Comparison of ENCODE assay signal across 8 mouse cellular contexts in the genomic region with DNA sequence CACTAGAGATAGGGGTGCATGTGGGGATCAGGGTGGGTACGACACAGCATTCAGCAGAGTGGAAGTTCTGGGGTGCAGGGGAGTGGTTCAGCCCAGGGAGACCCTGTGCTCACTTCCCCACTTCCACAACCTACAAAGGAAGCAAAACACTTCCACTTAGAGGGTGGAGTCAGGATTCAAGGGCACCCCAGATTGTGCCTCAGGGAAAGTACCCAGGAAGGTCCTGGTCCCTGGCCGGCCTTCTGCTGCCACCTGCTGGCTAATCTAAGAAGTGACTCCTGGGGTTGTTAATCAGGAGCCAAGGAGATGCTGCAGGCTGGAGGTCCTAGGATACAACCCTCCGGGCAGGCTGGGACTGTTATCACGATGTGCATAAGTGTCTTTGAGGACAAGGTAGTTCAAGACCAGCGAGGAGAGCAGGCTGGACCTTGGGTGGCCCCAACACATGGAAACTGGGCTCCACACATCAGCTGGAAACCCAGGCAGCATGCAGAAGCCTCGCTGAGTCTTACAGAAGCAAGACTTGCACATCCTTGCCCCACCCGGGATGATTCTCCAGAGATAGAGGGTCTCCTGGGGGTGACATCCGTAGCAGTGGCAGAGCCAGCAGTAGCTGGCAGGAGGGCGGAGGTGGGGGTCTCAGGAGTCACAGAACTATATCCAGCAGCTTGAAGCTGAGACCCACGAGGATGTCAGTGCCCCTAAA. TPM values are rescaled to one million over a fixed set of nuclear protein-coding genes. Genes with fewer than 3 reads are reported as not detected.
DNase-seq lines count a peak whose midpoint lies in the region; ATAC-seq and TF ChIP-seq lines count a peak whose summit lies in the region.

No protein-coding gene starts in this region.

- H3K9me3 ChIP-seq in hindbrain, embryonic 12.5 days (replicated peaks) = 0 out of 2 replicates have a peak, but pooled peaks cover 4% of the 10 kb centered on the region

- peaks cover 28% of the 10 kb centered on the region for H3K36me3 ChIP-seq in hindbrain, embryonic 12.5 days

- peak; percentile 58 for ATAC-seq in Patski
- ATAC-seq in frontal cortex, adult (ENCODE audit: low TSS enrichment) = peak; percentile 58
- ATAC-seq in hindbrain, embryonic 12.5 days (ENCODE audit: low FRiP score) = peak; percentile 27; the same call in 1 of the 2 replicates
- peak; percentile 78 for ATAC-seq in megakaryocyte, adult 5-6 weeks (ENCODE audit: poor library complexity, severe bottlenecking)

- TF ChIP-seq CTCF in Patski (IDR thresholded peaks at IDR 0.05) = no peak

- H3K4me2 ChIP-seq in hindbrain, embryonic 12.5 days (replicated peaks) = no peak overlapping the region

- in situ Hi-C loops in Patski (cut with MboI; ENCODE audit: low pct_unique_long_range_greater_than_20kb) = no loop called here

- H3K27me3 ChIP-seq in Patski = no peaks in the 10 kb centered on the region
- peaks cover 16% of the 10 kb centered on the region for H3K27me3 ChIP-seq in hindbrain, embryonic 12.5 days

- H3K4me1 ChIP-seq in hindbrain, embryonic 12.5 days = peaks cover 9% of the 10 kb centered on the region

- WGBS in hindbrain, embryonic 12.5 days = 42% methylated on average over 10 of the region's 10 CpGs

- no peak for DNase-seq in Patski (ENCODE audit: low read depth, low spot score)
- DNase-seq in cerebellum, adult 8-10 months = peak; percentile 92
- peak; percentile 89 to 91 for DNase-seq in layer of hippocampus, postnatal 14 days (ENCODE audit: low spot score in 2 of 2)
- peak; percentile 87 for DNase-seq in right cerebral cortex, adult 18-20 months
- peak; percentile 73 to 78 for DNase-seq in urinary bladder, adult 18-20 months (ENCODE audit: low spot score in 2 of 2)

- CTCF ChIA-PET in Patski (lab: Charles Lee) = interaction anchor here (0.7 to 9.1 kb wide), 12 partner anchors 14 to 394 kb away, joined by 3 to 113 read pairs (median 4); no protein-coding TSS in a partner anchor

- POLR2A ChIA-PET in Patski (lab: Charles Lee) = interaction anchor here (0.8 to 4.5 kb wide), 13 partner anchors 11 to 108 kb away, joined by 3 to 31 read pairs (median 7); no protein-coding TSS in a partner anchor

- H3K4me3 ChIP-seq in hindbrain, embryonic 12.5 days = no peak overlapping the region

- H3K27ac ChIP-seq in hindbrain, embryonic 12.5 days = no peak overlapping the region

- no peak overlapping the region for H3K9ac ChIP-seq in hindbrain, embryonic 12.5 days

RNA-seq across cellular contexts. Expression of a gene that starts 25.4 kb away (rescaled TPM):
- polyA plus RNA-seq in Patski (2021) = 4.7 TPM
- polyA plus RNA-seq in hindbrain, embryonic 12.5 days (2016; fragmentation: Nextera tagmentation; extraction: Ambion mirVana) = 1.0 and 1.1 TPM in 2 replicates
- total RNA-seq in layer of hippocampus, postnatal 14 days (2021) = 1 to 10 TPM; 3.4 to 3.7 TPM
- not detected in 2 replicates for total RNA-seq in megakaryocyte, adult 5-6 weeks (2015)
- total RNA-seq in megakaryocyte, adult 5-6 weeks (2017) = not detected in 2 replicates

Comparison
In these comparisons a context has a peak if more than half of its experiments do, and no peak if none do; other contexts are left out.
1. ATAC-seq: peak in every context shown above with its lines; median percentile 78 in megakaryocyte, adult 5-6 weeks; 58 in Patski; 58 in frontal cortex, adult; 27 in hindbrain, embryonic 12.5 days.
2. RNA of a gene that starts 25.4 kb away (total RNA-seq): 3.4 to 3.7 TPM in layer of hippocampus, postnatal 14 days; not detected in megakaryocyte, adult 5-6 weeks; every median in the first group is over 4 times any median in the second.